Mouse (Mus musculus): ENCODE data around the gene Insm1.

DNA sequence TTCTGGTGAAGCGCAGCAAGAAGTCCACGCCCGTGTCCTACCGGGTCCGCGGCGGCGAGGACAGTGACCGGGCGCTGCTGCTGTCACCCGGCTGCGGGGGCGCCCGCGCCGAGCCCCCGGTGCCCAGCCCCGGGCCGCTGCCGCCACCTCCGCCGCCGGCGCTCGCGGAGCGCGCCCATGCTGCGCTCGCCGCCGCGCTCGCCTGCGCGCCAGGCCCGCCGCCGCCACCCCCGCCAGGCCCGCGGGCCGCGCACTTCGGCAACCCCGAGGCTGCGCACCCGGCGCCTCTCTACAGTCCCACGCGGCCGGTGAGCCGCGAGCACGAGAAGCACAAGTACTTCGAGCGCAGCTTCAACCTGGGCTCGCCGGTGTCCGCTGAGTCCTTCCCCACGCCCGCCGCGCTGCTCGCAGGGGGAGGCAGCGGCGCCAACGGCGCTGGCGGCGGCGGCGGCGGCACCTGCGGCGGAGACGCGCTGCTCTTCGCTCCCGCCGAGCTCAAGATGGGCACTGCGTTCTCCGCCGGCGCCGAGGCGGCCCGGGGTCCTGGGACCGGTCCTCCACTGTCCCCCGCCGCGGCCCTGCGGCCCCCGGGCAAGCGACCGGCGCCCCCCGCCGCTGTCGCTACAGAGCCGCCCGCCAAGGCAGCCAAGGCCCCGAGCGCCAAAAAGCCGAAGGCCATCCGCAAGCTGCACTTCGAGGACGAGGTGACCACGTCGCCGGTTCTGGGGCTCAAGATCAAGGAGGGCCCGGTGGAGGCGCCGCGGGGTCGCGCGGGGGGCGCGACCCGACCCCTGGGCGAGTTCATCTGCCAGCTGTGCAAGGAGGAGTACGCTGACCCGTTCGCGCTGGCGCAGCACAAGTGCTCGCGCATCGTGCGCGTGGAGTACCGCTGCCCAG is 806 bp downstream of the Insm1 start:
- TF ChIP-seq CTCF (IDR thresholded peaks at IDR 0.05; ENCODE audit: borderline replicate concordance, extremely low read depth, insufficient read depth, insufficient read length) (no peak), POLR2A (IDR thresholded peaks at IDR 0.05; ENCODE audit: borderline replicate concordance, extremely low read depth, insufficient read depth, insufficient read length, poor library complexity, severe bottlenecking) (peak; percentile 19; the same call in 1 of the 2 replicates)

All from brain, embryonic 14.5 days (tissue).